Mouse (Mus musculus) embryonic fibroblast, embryonic 13.5 days (primary cell): ENCODE data around the gene 1190005I06Rik.

ENCODE experiments used
- CTCF ChIP-seq: IDR thresholded peaks from 2 replicates; pipeline ENCODE4 v1.5.1; 2011; ENCODE audit warnings: mild to moderate bottlenecking, control low read depth, low read length, moderate library complexity, borderline replicate concordance; ENCODE audit not compliant: insufficient read depth
- POLR2A ChIP-seq: IDR thresholded peaks from 2 replicates; pipeline ENCODE4 v1.6.1; 2011; ENCODE audit warnings: low read depth, mild to moderate bottlenecking, control low read depth, low read length, moderate library complexity

DNA sequence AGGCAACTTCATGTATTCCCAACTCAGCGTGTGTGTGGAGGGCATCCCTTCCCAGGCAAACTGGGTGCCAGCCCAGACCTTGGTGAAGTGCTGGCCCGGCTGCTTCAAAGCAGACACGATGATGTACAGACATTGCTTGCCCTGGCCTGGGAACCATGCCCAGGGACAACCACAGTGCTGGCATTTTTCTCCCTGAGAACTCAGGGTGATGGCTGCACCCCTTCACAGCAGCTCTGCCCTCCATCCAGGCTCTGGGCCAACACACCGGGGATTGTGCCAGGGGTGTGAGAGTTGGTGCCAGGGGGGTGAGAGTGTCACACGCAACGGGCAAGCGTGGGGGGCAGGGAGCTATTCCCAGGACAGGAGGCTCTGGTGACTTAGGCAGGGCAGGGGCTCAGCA, 2.8 kb downstream of the 1190005I06Rik start:
- no peak for TF ChIP-seq CTCF
- no peak for TF ChIP-seq POLR2A
